Mouse (Mus musculus): Measurements from ENCODE around the gene Gpat3. TPM values are rescaled to one million over a fixed set of nuclear protein-coding genes. Genes with fewer than 3 reads are reported as not detected.
A peak's percentile ranks its signal among the peaks of the same experiment; 100 is the strongest.

Gene Gpat3
- polyA plus RNA-seq, 1 experiment from 2014 or later: 0.20 TPM

GRCm38 (mm10) chr5:100864438-100864837, 18.9 kb downstream of the Gpat3 start:
- Histone ChIP-seq H3K4me1 (no peaks in the 10 kb centered on the region), H3K4me3 (replicated peaks) (no peak overlapping the region), H3K27me3 (no peaks in the 10 kb centered on the region), H3K36me3 (replicated peaks) (no peaks in the 10 kb centered on the region), H3K27ac (no peak overlapping the region), H3K9me3 (no peaks in the 10 kb centered on the region), H3K9ac (no peak overlapping the region), H3K4me2 (no peak overlapping the region)
- 91% methylated on average over 6 of the region's 6 CpGs for WGBS
- ATAC-seq (ENCODE audit: low FRiP score): no peak

GRCm38 (mm10) chr5:100866183-100866582, 20.7 kb downstream of the Gpat3 start:
- WGBS: 78% methylated on average over 2 of the region's 2 CpGs
- Histone ChIP-seq H3K4me2 (no peak overlapping the region), H3K36me3 (replicated peaks) (no peaks in the 10 kb centered on the region), H3K27ac (no peak overlapping the region), H3K4me1 (no peaks in the 10 kb centered on the region), H3K27me3 (no peaks in the 10 kb centered on the region), H3K9me3 (0 out of 2 replicates have a peak, but pooled peaks cover 3% of the 10 kb centered on the region), H3K4me3 (replicated peaks) (no peak overlapping the region), H3K9ac (no peak overlapping the region)
- ATAC-seq (ENCODE audit: low FRiP score): no peak

DNA sequence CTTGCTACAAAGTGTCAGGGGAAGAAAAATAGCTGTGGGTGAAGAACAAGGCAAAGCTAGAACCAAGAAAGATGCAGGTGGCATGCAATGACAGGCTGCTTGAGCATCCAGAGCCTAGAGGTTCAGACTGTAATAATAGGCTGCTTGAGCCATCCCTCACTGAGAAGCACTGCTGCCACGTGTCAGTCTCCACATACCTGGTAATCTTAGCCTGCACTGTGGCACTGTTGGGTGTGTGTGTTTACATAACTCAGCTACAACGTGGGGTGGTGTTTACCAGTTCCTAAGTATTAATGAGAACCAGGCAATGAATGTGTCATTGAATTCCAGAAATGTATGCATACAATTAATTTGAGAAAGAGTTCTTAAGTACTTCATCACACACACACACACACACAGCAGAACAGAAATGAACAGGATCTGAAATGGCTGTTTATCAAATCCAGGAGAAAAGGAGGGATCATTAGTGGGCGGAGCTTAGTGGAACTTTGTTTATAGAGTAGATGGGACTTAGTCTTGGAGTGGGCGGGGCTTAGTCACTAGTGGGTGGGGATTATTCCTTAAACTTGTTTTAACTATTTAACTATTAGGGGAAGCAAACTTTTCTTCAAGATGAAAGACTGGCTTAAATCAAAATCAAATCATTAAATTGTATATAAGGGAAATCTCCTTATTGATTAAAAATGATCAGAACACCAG, 23.8 kb downstream of the Gpat3 start:
- H3K36me3 ChIP-seq (replicated peaks): no peaks in the 10 kb centered on the region
- WGBS: 69% methylated on average over 4 of the region's 4 CpGs
- no peaks in the 10 kb centered on the region for H3K4me1 ChIP-seq
- no peak for ATAC-seq (ENCODE audit: low FRiP score)
- H3K9me3 ChIP-seq: 0 out of 2 replicates have a peak, but pooled peaks cover 3% of the 10 kb centered on the region
- H3K27ac ChIP-seq: no peak overlapping the region
- H3K27me3 ChIP-seq: no peaks in the 10 kb centered on the region
- no peak overlapping the region for H3K4me3 ChIP-seq (replicated peaks)
- no peak overlapping the region for H3K4me2 ChIP-seq
- H3K9ac ChIP-seq: no peak overlapping the region

- H3K4me2 ChIP-seq: no peak overlapping the region
- no peaks in the 10 kb centered on the region for H3K36me3 ChIP-seq (replicated peaks)
- H3K27ac ChIP-seq: no peak overlapping the region
- no peaks in the 10 kb centered on the region for H3K27me3 ChIP-seq
- no peak for ATAC-seq (ENCODE audit: low FRiP score)
- no peak overlapping the region for H3K4me3 ChIP-seq (replicated peaks)
- 0 out of 2 replicates have a peak, but pooled peaks cover 3% of the 10 kb centered on the region for H3K9me3 ChIP-seq
- no peaks in the 10 kb centered on the region for H3K4me1 ChIP-seq
- H3K9ac ChIP-seq: no peak overlapping the region
- WGBS: 91% methylated on average over 8 of the region's 8 CpGs
Measured at GRCm38 (mm10) chr5:100871987-100872386, 26.5 kb downstream of the Gpat3 start.

- 61% methylated on average over 7 of the region's 7 CpGs for WGBS
- H3K9me3 ChIP-seq: 0 out of 2 replicates have a peak, but pooled peaks cover 3% of the 10 kb centered on the region
- H3K4me3 ChIP-seq (replicated peaks): no peak overlapping the region
- no peak overlapping the region for H3K9ac ChIP-seq
- H3K27ac ChIP-seq: no peak overlapping the region
- H3K4me2 ChIP-seq: no peak overlapping the region
- no peak for ATAC-seq (ENCODE audit: low FRiP score)
- H3K36me3 ChIP-seq (replicated peaks): no peaks in the 10 kb centered on the region
- no peaks in the 10 kb centered on the region for H3K4me1 ChIP-seq
- H3K27me3 ChIP-seq: no peaks in the 10 kb centered on the region
Measured at GRCm38 (mm10) chr5:100874721-100875120, 29.2 kb downstream of the Gpat3 start.

DNA sequence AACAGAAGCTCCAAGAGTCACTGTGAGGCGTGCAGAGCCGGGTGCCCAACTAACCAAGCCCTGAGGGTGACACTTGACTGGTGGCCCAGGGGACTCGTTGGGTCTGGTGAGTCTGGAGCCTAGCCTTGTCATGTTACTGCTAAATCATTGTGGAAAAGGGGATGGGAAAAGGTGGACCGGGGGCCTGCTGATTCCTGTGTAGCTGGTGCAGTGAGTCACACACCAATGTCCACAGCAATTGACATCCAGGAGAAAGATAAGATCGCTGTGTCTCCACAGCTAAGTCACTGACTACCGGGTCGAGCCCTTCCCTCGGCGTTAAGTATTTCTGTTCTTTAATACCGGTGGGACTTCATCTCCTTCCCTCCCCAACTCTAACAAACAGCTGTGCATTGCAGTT, 29.7 kb downstream of the Gpat3 start:
- no peaks in the 10 kb centered on the region for H3K27me3 ChIP-seq
- no peak overlapping the region for H3K4me2 ChIP-seq
- no peaks in the 10 kb centered on the region for H3K4me1 ChIP-seq
- no peak for ATAC-seq (ENCODE audit: low FRiP score)
- H3K36me3 ChIP-seq (replicated peaks): no peaks in the 10 kb centered on the region
- no peak overlapping the region for H3K9ac ChIP-seq
- H3K9me3 ChIP-seq: 0 out of 2 replicates have a peak, but pooled peaks cover 2% of the 10 kb centered on the region
- no peak overlapping the region for H3K4me3 ChIP-seq (replicated peaks)
- H3K27ac ChIP-seq: no peak overlapping the region
- 78% methylated on average over 10 of the region's 10 CpGs for WGBS

- no peak for ATAC-seq (ENCODE audit: low FRiP score)
- Histone ChIP-seq H3K4me1 (no peaks in the 10 kb centered on the region), H3K36me3 (replicated peaks) (no peaks in the 10 kb centered on the region), H3K27me3 (no peaks in the 10 kb centered on the region), H3K9ac (no peak overlapping the region), H3K27ac (no peak overlapping the region), H3K4me2 (no peak overlapping the region), H3K4me3 (replicated peaks) (no peak overlapping the region), H3K9me3 (no peaks in the 10 kb centered on the region)
Measured at GRCm38 (mm10) chr5:100877021-100877420, 31.5 kb downstream of the Gpat3 start.

DNA sequence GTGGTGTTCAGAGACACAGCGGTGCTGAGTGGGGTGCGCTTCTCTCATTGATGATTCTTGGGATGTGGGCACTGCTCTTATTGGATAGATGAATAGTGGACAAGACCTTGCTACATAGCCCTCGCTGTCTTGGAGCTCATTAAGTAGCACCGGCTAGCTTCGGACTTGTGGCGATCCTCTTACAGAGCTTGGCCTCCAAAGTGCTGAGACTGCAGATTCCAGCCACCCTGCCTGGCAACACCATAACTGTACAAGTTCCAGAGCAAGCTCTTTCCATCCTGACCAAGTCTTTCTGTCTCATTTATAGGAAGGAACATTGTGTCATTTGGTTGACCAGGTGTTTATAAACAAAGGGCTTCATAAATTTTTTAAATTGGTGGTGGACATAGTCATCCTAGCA, 39.7 kb downstream of the Gpat3 start:
- Histone ChIP-seq H3K27ac (no peak overlapping the region), H3K4me1 (no peaks in the 10 kb centered on the region), H3K9me3 (no peaks in the 10 kb centered on the region), H3K27me3 (no peaks in the 10 kb centered on the region), H3K9ac (no peak overlapping the region), H3K36me3 (replicated peaks) (no peaks in the 10 kb centered on the region), H3K4me3 (replicated peaks) (no peak overlapping the region), H3K4me2 (no peak overlapping the region)
- no peak for ATAC-seq (ENCODE audit: low FRiP score)
- 85% methylated on average over 6 of the region's 6 CpGs for WGBS

- no peak for ATAC-seq (ENCODE audit: low FRiP score)
- H3K9me3 ChIP-seq: no peaks in the 10 kb centered on the region
- H3K9ac ChIP-seq: no peak overlapping the region
- H3K4me2 ChIP-seq: no peak overlapping the region
- H3K27ac ChIP-seq: 0 out of 2 replicates have a peak overlapping the region, but pooled peaks have one; percentile 19
- no peaks in the 10 kb centered on the region for H3K27me3 ChIP-seq
- no peaks in the 10 kb centered on the region for H3K36me3 ChIP-seq (replicated peaks)
- H3K4me1 ChIP-seq: no peaks in the 10 kb centered on the region
- no peak overlapping the region for H3K4me3 ChIP-seq (replicated peaks)
- 72% methylated on average over 7 of the region's 7 CpGs for WGBS
Measured at GRCm38 (mm10) chr5:100886331-100886988, 40.9 kb downstream of the Gpat3 start.

DNA sequence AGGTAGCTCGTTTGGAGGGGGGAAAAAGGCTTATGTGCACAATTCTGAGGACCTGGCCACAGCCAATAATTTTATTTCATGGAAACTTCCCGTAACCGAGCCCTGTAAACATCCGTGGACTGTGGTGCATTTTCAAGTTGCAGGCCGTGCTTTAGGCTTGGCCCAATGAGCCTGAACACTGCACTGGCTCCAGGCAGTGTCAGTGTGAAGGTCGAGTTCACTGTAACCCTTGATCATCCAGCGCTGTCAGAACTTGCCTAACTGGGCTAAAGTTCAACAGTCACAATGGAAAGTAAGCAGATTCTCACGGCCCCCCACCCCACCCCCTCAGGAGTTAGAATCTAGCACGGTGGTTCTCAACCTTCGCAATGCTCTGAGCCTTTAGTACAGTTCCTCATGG, 50.7 kb downstream of the Gpat3 start:
- no peaks in the 10 kb centered on the region for H3K36me3 ChIP-seq (replicated peaks)
- H3K4me3 ChIP-seq (replicated peaks): no peak overlapping the region
- no peak overlapping the region for H3K9ac ChIP-seq
- no peaks in the 10 kb centered on the region for H3K4me1 ChIP-seq
- no peak overlapping the region for H3K27ac ChIP-seq
- H3K9me3 ChIP-seq: no peaks in the 10 kb centered on the region
- 82% methylated on average over 10 of the region's 10 CpGs for WGBS
- no peaks in the 10 kb centered on the region for H3K27me3 ChIP-seq
- no peak for ATAC-seq (ENCODE audit: low FRiP score)
- no peak overlapping the region for H3K4me2 ChIP-seq

DNA sequence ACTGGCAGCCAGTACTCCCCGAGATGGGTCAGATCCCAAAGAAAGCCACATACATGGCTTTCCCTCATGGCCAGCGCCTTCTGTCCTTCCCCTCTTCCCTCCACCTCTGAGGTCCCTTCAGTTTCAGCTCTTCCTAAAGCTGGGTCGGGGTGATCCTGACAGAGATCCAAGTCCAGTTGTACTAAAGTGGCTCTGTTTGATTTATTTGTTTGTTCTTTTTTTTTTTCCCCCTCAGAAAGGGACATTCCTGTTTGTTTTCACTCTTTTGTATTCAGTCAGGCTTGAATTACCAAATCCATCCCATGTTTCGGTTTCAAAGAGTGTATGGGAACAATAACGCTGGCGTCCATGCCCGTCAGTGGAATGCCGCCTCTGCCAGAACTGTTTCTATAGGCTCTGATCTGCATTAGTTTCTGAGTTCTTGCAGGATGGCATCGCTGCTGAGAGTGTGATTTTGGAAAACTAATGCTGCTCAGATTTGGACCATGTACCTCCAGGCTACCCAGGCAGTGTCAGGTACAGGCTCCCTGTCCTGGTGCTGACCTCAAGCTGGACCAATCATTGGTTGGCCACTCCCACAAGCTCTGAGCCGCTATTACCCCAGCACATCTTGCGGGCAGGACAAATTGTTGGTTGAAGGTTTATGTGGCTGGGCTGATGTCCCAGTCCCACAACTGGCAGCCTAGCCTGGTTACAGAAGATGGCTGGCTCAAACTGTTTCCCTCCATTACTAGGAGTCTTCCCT, 54.4 kb downstream of the Gpat3 start:
- whole genome bisulfite sequencing: 76% methylated on average over 11 of the region's 11 CpGs
- Histone ChIP-seq H3K36me3 (replicated peaks) (no peaks in the 10 kb centered on the region), H3K9ac (no peak overlapping the region), H3K4me3 (replicated peaks) (no peak overlapping the region), H3K4me1 (no peaks in the 10 kb centered on the region), H3K27me3 (no peaks in the 10 kb centered on the region), H3K9me3 (no peaks in the 10 kb centered on the region), H3K4me2 (no peak overlapping the region), H3K27ac (no peak overlapping the region)
- ATAC-seq (ENCODE audit: low FRiP score): no peak

DNA sequence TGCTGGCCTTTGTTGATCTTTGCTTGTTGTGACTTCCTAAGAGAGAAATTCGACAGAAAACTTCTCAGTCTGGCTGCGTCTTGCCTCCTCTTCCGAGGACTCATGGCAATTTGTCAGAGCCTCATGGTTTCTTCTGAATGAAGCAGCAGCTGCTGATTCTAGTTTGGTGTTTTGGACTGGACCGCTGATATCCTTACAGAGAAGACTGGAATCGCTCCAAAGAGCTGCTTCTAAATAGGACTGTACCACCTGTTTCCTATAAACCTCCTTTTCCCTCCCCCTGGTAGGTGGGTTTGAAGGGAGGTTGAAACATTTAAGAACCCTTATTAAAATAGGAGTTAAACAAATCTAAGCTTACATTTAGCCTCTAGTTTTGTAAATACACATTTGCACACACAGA, 55.5 kb downstream of the Gpat3 start:
- H3K27me3 ChIP-seq: no peaks in the 10 kb centered on the region
- H3K9ac ChIP-seq: no peak overlapping the region
- H3K9me3 ChIP-seq: no peaks in the 10 kb centered on the region
- no peak overlapping the region for H3K4me3 ChIP-seq (replicated peaks)
- no peak for ATAC-seq (ENCODE audit: low FRiP score)
- no peak overlapping the region for H3K27ac ChIP-seq
- H3K4me1 ChIP-seq: no peaks in the 10 kb centered on the region
- no peaks in the 10 kb centered on the region for H3K36me3 ChIP-seq (replicated peaks)
- WGBS: 86% methylated on average over 5 of the region's 5 CpGs
- no peak overlapping the region for H3K4me2 ChIP-seq

Measured in forebrain, embryonic 12.5 days (tissue).